Mouse (Mus musculus): ENCODE measurements around the gene Zfp229.

GRCm38 (mm10) chr17:21792256-21792655 lies 61.7 kb downstream of the Zfp229 start:
- no peak for TF ChIP-seq POLR2A (IDR thresholded peaks at IDR 0.05; ENCODE audit: insufficient read depth, low read depth, low read length)
- no peak for TF ChIP-seq CTCF (IDR thresholded peaks at IDR 0.05; ENCODE audit: insufficient read depth, low read depth, low read length)

All from olfactory bulb, adult 2 months (tissue).